Mouse (Mus musculus): ENCODE measurements around the gene C7.
"Not testable (repeated sequence)": the region's sequence is repeated elsewhere in the genome, so short reads cannot be mapped to it uniquely, and the experiment has no call there.

Gene C7

GRCm38 (mm10) chr15:5063635-5064034, at the start of gene C7:
Gene C7, minus strand, starts transcription at chr15:5063740.
- DNase-seq = no peak

GRCm38 (mm10) chr15:5112651-5113050, 49.1 kb upstream of the C7 start:
- no peak for DNase-seq

- no peak for DNase-seq
These were observed 45.1 kb upstream of the C7 start for GRCm38 (mm10) chr15:5108655-5109040.

- DNase-seq = no peak
These were observed 44.4 kb upstream of the C7 start, which contains the start of gene Card6 for GRCm38 (mm10) chr15:5107686-5108654. Gene Card6, minus strand, starts transcription at chr15:5108539.

GRCm38 (mm10) chr15:5106293-5106692, 42.8 kb upstream of the C7 start:
- no peak for DNase-seq

- DNase-seq = no peak
These were observed 42.4 kb upstream of the C7 start for GRCm38 (mm10) chr15:5105891-5106290.

GRCm38 (mm10) chr15:5102312-5102711, 38.8 kb upstream of the C7 start:
- no peak for DNase-seq

- DNase-seq = no peak
These were observed 33.8 kb upstream of the C7 start for GRCm38 (mm10) chr15:5097376-5097775.

GRCm38 (mm10) chr15:5095534-5096301, 32.2 kb upstream of the C7 start:
- DNase-seq = no peak

GRCm38 (mm10) chr15:5090131-5090530, 26.6 kb upstream of the C7 start:
- no peak for DNase-seq

- no peak for DNase-seq
These were observed 25.5 kb upstream of the C7 start for GRCm38 (mm10) chr15:5088850-5089608.

GRCm38 (mm10) chr15:5086162-5086561, 22.6 kb upstream of the C7 start:
- no peak for DNase-seq

- no peak for DNase-seq
These were observed 17.7 kb upstream of the C7 start for GRCm38 (mm10) chr15:5081235-5081634.

GRCm38 (mm10) chr15:5068801-5069518, 5.4 kb upstream of the C7 start:
- peak; percentile 52 to 68 for DNase-seq

GRCm38 (mm10) chr15:5045560-5046284, 17.8 kb downstream of the C7 start:
- no peak for DNase-seq

- DNase-seq = no peak
These were observed 34.3 kb downstream of the C7 start for GRCm38 (mm10) chr15:5029256-5029655.

GRCm38 (mm10) chr15:5023479-5024265, 39.9 kb downstream of the C7 start:
- DNase-seq = not testable (repeated sequence)

GRCm38 (mm10) chr15:5009644-5010107, 53.9 kb downstream of the C7 start:
- no peak for DNase-seq

GRCm38 (mm10) chr15:5003503-5004196, 59.9 kb downstream of the C7 start:
- no peak for DNase-seq

- no peak for DNase-seq
These were observed 60.6 kb downstream of the C7 start for GRCm38 (mm10) chr15:5002903-5003302.
